Mouse (Mus musculus) stomach, embryonic 16.5 days (tissue): ENCODE data around the gene Awat2. TPM values are rescaled to one million over a fixed set of nuclear protein-coding genes. Genes with fewer than 3 reads are reported as not detected.
"Not testable (repeated sequence)": the region's sequence is repeated elsewhere in the genome, so short reads cannot be mapped to it uniquely, and the experiment has no call there.

ENCODE experiments used
- ATAC-seq: fragments of 200-750 bp; cut with Nextera tagmentation; 2 replicates; pipeline ENCODE4 v1.8.0; 2017; ENCODE audit warnings: moderate number of reproducible peaks, moderate TSS enrichment; ENCODE audit not compliant: insufficient read depth, low FRiP score
- H3K27ac ChIP-seq: fragments of 300-500 bp; sonication (generic); 2 replicates; pipeline ENCODE4 v1.5.1; 2014; ENCODE audit warnings: low read length
- H3K27me3 ChIP-seq: fragments of 300-500 bp; sonication (generic); 2 replicates; pipeline ENCODE4 v1.6.1; 2014; ENCODE audit warnings: low read length, control low read depth, mixed read lengths; ENCODE audit not compliant: control insufficient read depth, insufficient read depth
- H3K36me3 ChIP-seq: fragments of 300-500 bp; sonication (generic); 2 replicates; pipeline ENCODE4 v1.6.1; 2014; ENCODE audit warnings: low read length; ENCODE audit not compliant: control insufficient read depth, insufficient read depth
- H3K4me1 ChIP-seq: fragments of 300-500 bp; sonication (generic); 2 replicates; pipeline ENCODE4 v1.6.1; 2014; ENCODE audit warnings: low read length, control low read depth, mixed read lengths; ENCODE audit not compliant: control insufficient read depth, insufficient read depth
- H3K4me2 ChIP-seq: fragments of 300-500 bp; sonication (generic); 2 replicates; pipeline ENCODE4 v1.6.1; 2014; ENCODE audit warnings: low read depth, low read length, mixed read lengths
- H3K4me3 ChIP-seq: fragments of 300-500 bp; sonication (generic); replicated peaks from 2 replicates; pipeline ENCODE4 v1.5.1; 2014; ENCODE audit warnings: mild to moderate bottlenecking, low read length
- H3K9ac ChIP-seq: fragments of 300-500 bp; sonication (generic); 2 replicates; pipeline ENCODE4 v1.6.1; 2014; ENCODE audit warnings: low read length
- H3K9me3 ChIP-seq: fragments of 300-500 bp; sonication (generic); replicated peaks from 2 replicates; pipeline ENCODE4 v1.6.1; 2016; ENCODE audit warnings: low read length, control low read depth; ENCODE audit not compliant: control insufficient read depth
- WGBS: fragments of 180-500 bp; shearing (Covaris S2); extraction: QIAGEN DNeasy Blood & Tissue Kit; methylation state at CpG from one replicate; pipeline ENCODE4 v1.1.7; 2014; 5-methylcytosine and 5-hydroxymethylcytosine counted together
- polyA plus RNA-seq: library from polyadenylated mRNA; unstranded; fragments of >200 nt; fragmentation: Nextera tagmentation; extraction: Ambion mirVana; gene quantifications from 2 replicates; pipeline ENCODE4 v1.2.1, GENCODE M21; 2015

The Awat2 gene
- 0.55 and 0.84 TPM in 2 replicates for polyA plus RNA-seq

- not testable (repeated sequence) for H3K9ac ChIP-seq, H3K36me3 ChIP-seq, H3K4me2 ChIP-seq, H3K27me3 ChIP-seq, ATAC-seq, H3K4me1 ChIP-seq, H3K4me3 ChIP-seq, H3K27ac ChIP-seq, H3K9me3 ChIP-seq
- 70% methylated on average over 2 of the region's 2 CpGs for WGBS
Measured at GRCm38 (mm10) chrX:100442617-100443016, at the start of gene Awat2. TSS of gene Awat2 (minus strand) at chrX:100442717.

GRCm38 (mm10) chrX:100480317-100480716, 37.8 kb upstream of the Awat2 start:
- H3K4me1 ChIP-seq, result no peaks in the 10 kb centered on the region
- no peak overlapping the region for H3K27ac ChIP-seq
- no peak overlapping the region for H3K4me2 ChIP-seq
- peak; percentile 62; the same call in 1 of the 2 replicates for ATAC-seq
- no peaks in the 10 kb centered on the region for H3K27me3 ChIP-seq
- H3K4me3 ChIP-seq, result no peak overlapping the region
- H3K9me3 ChIP-seq, result no peaks in the 10 kb centered on the region
- whole genome bisulfite sequencing, result 28% methylated on average over 3 of the region's 3 CpGs
- H3K36me3 ChIP-seq, result no peaks in the 10 kb centered on the region
- H3K9ac ChIP-seq, result no peak overlapping the region

GRCm38 (mm10) chrX:100475569-100476223, 33.2 kb upstream of the Awat2 start:
- no peak overlapping the region for H3K4me3 ChIP-seq
- no peak overlapping the region for H3K27ac ChIP-seq
- no peaks in the 10 kb centered on the region for H3K9me3 ChIP-seq
- H3K36me3 ChIP-seq, result no peaks in the 10 kb centered on the region
- 65% methylated on average over 4 of the region's 4 CpGs for WGBS
- no peak overlapping the region for H3K4me2 ChIP-seq
- H3K9ac ChIP-seq, result no peak overlapping the region
- H3K4me1 ChIP-seq, result no peaks in the 10 kb centered on the region
- ATAC-seq, result no peak
- H3K27me3 ChIP-seq, result no peaks in the 10 kb centered on the region; the same call in 1 of the 2 replicates

GRCm38 (mm10) chrX:100471491-100471890, 29.0 kb upstream of the Awat2 start:
- no peak overlapping the region for H3K4me2 ChIP-seq
- H3K36me3 ChIP-seq, result no peaks in the 10 kb centered on the region
- peaks cover 8% of the 10 kb centered on the region for H3K27me3 ChIP-seq
- no peaks in the 10 kb centered on the region for H3K9me3 ChIP-seq
- 73% methylated on average over 3 of the region's 3 CpGs for WGBS
- no peak overlapping the region for H3K27ac ChIP-seq
- no peak overlapping the region for H3K4me3 ChIP-seq
- no peaks in the 10 kb centered on the region for H3K4me1 ChIP-seq
- H3K9ac ChIP-seq, result no peak overlapping the region
- ATAC-seq, result no peak

GRCm38 (mm10) chrX:100470126-100470525, 27.6 kb upstream of the Awat2 start:
- Histone ChIP-seq H3K9ac (no peak overlapping the region), H3K27me3 (peaks cover 8% of the 10 kb centered on the region), H3K9me3 (no peaks in the 10 kb centered on the region), H3K4me3 (no peak overlapping the region), H3K27ac (no peak overlapping the region), H3K4me1 (no peaks in the 10 kb centered on the region), H3K4me2 (no peak overlapping the region), H3K36me3 (no peaks in the 10 kb centered on the region)
- WGBS, result 80% methylated on average over 3 of the region's 3 CpGs
- ATAC-seq, result no peak

GRCm38 (mm10) chrX:100468047-100468446, 25.5 kb upstream of the Awat2 start:
- Histone ChIP-seq H3K4me1 (no peaks in the 10 kb centered on the region), H3K4me2 (no peak overlapping the region), H3K36me3 (no peaks in the 10 kb centered on the region), H3K27me3 (peaks cover 8% of the 10 kb centered on the region), H3K9ac (no peak overlapping the region), H3K27ac (no peak overlapping the region), H3K9me3 (no peaks in the 10 kb centered on the region), H3K4me3 (no peak overlapping the region)
- 64% methylated on average over 4 of the region's 4 CpGs for WGBS
- ATAC-seq, result no peak

- WGBS, result 86% methylated on average over 7 of the region's 7 CpGs
Measured at GRCm38 (mm10) chrX:100443532-100443931, 1.0 kb upstream of the Awat2 start.

GRCm38 (mm10) chrX:100432311-100432710, 10.2 kb downstream of the Awat2 start:
- H3K4me1 ChIP-seq, result no peaks in the 10 kb centered on the region
- ATAC-seq, result no peak
- WGBS, result 48% methylated on average over 3 of the region's 3 CpGs
- no peaks in the 10 kb centered on the region for H3K36me3 ChIP-seq
- no peaks in the 10 kb centered on the region for H3K9me3 ChIP-seq
- no peak overlapping the region for H3K9ac ChIP-seq
- H3K27ac ChIP-seq, result no peak overlapping the region
- H3K27me3 ChIP-seq, result peaks cover 11% of the 10 kb centered on the region; the same call in 1 of the 2 replicates
- no peak overlapping the region for H3K4me3 ChIP-seq
- H3K4me2 ChIP-seq, result no peak overlapping the region

More at GRCm38 (mm10) chrX:100443532-100443931, 1.0 kb upstream of the Awat2 start:
- Histone ChIP-seq H3K4me2 (no peak overlapping the region), H3K27me3 (no peaks in the 10 kb centered on the region; the same call in 1 of the 2 replicates), H3K36me3 (no peaks in the 10 kb centered on the region), H3K4me3 (no peak overlapping the region), H3K27ac (no peak overlapping the region), H3K4me1 (no peaks in the 10 kb centered on the region), H3K9ac (no peak overlapping the region), H3K9me3 (no peaks in the 10 kb centered on the region)
- no peak for ATAC-seq

- Histone ChIP-seq H3K9ac (no peak within 1 kb of the TSS), H3K4me1 (no peaks in the 10 kb centered on the region), H3K27ac (no peak within 1 kb of the TSS), H3K9me3 (no peaks in the 10 kb centered on the region), H3K36me3 (no peaks in the 10 kb centered on the region), H3K4me3 (no peak within 1 kb of the TSS), H3K4me2 (no peak within 1 kb of the TSS), H3K27me3 (0 out of 2 replicates have a peak, but pooled peaks cover 3% of the 10 kb centered on the region)
- WGBS, result 93% methylated on average over 21 of the region's 21 CpGs
- ATAC-seq, result no peak
Measured at GRCm38 (mm10) chrX:100428693-100429092, 13.8 kb downstream of the Awat2 start, which contains the start of gene Otud6a. TSS of gene Otud6a (plus strand) at chrX:100429013.
